8 mouse cellular contexts compared by ENCODE assay signal in genomic region chr2:122375391-122375991, GRCm38 (mm10). TPM values are rescaled to one million over a fixed set of nuclear protein-coding genes. Genes with fewer than 3 reads are reported as not detected.
DNase-seq lines count a peak whose midpoint lies in the region; ATAC-seq lines count a peak whose summit lies in the region.

No protein-coding gene starts in this region.

- WGBS in hindbrain, embryonic 12.5 days, result under 1% methylated on average over 32 of the region's 32 CpGs

- H3K9ac ChIP-seq in hindbrain, embryonic 12.5 days, result peak overlapping the region; percentile 72

- H3K9me3 ChIP-seq in hindbrain, embryonic 12.5 days (replicated peaks), result no peaks in the 10 kb centered on the region

- DNase-seq in MN1 (ENCODE audit: low spot score), result peak; percentile 97
- peak; percentile 99 for DNase-seq in cerebellum, adult 9-10 months
- DNase-seq in frontal cortex, adult 2 months (ENCODE audit: extremely low spot score in 1 of 2, low spot score in 1 of 2), result peak; percentile 95 to 100
- peak; percentile 98 to 99 for DNase-seq in layer of hippocampus, postnatal 14 days (ENCODE audit: low spot score in 2 of 2)
- DNase-seq in lung, postnatal 14 days, result peak; percentile 95
- DNase-seq in retina, adult 2 months (ENCODE audit: low read depth, low spot score), result peak; percentile 99
- peak; percentile 87 to 92 for DNase-seq in thymus, postnatal 36 days

- peaks cover 1% of the 10 kb centered on the region; the same call in 1 of the 2 replicates for H3K27me3 ChIP-seq in hindbrain, embryonic 12.5 days

- peak overlapping the region; percentile 86 for H3K27ac ChIP-seq in hindbrain, embryonic 12.5 days

- H3K4me2 ChIP-seq in hindbrain, embryonic 12.5 days (replicated peaks), result peak overlapping the region; percentile 81

- peak; percentile 92 for ATAC-seq in hindbrain, embryonic 12.5 days (ENCODE audit: low FRiP score)

- peak overlapping the region; percentile 71 for H3K4me3 ChIP-seq in hindbrain, embryonic 12.5 days

- no peaks in the 10 kb centered on the region for H3K36me3 ChIP-seq in hindbrain, embryonic 12.5 days

- H3K4me1 ChIP-seq in hindbrain, embryonic 12.5 days, result 0 out of 2 replicates have a peak, but pooled peaks cover 6% of the 10 kb centered on the region

RNA-seq across cellular contexts. Expression of gene Shf, which starts 6.5 kb away (rescaled TPM):
- 45.1 and 57.6 TPM in 2 replicates for polyA plus RNA-seq in frontal cortex, adult 2 months (2012; rRNA removed)
- polyA plus RNA-seq in hindbrain, embryonic 12.5 days (2016; fragmentation: Nextera tagmentation; extraction: Ambion mirVana), result 9.1 and 10.7 TPM in 2 replicates
- total RNA-seq in layer of hippocampus, postnatal 14 days (2021), result 10 to 100 TPM; 57.5 to 65.2 TPM

RNA-seq across cellular contexts. Expression of gene Slc28a2, which starts 50.8 kb away (rescaled TPM):
- 0.16 and 0.27 TPM in 2 replicates for polyA plus RNA-seq in frontal cortex, adult 2 months (2012; rRNA removed)
- 0.10 and 0.15 TPM in 2 replicates for polyA plus RNA-seq in hindbrain, embryonic 12.5 days (2016; fragmentation: Nextera tagmentation; extraction: Ambion mirVana)
- not detected for total RNA-seq in layer of hippocampus, postnatal 14 days (2021)

Comparison
In these comparisons a context has a peak if more than half of its experiments do, and no peak if none do; other contexts are left out.
1. Peak in every context shown above with its lines: DNase-seq, ATAC-seq, H3K4me3 ChIP-seq and H3K27ac ChIP-seq.